Mouse (Mus musculus): ENCODE results near the gene BC016579.

GRCm38 (mm10) chr16:45613247-45613646, 40.6 kb downstream of the BC016579 start:
- TF ChIP-seq CTCF (IDR thresholded peaks at IDR 0.05) = no peak
- TF ChIP-seq EP300 (IDR thresholded peaks at IDR 0.05) = no peak
